Mouse (Mus musculus) neural tube, embryonic 15.5 days (tissue): ENCODE results near the gene Cox10. TPM values are rescaled to one million over a fixed set of nuclear protein-coding genes. Genes with fewer than 3 reads are reported as not detected.
A peak's percentile ranks its signal among the peaks of the same experiment; 100 is the strongest.

ENCODE experiments used
- ATAC-seq: fragments of 200-750 bp; cut with Nextera tagmentation; 2 replicates; pipeline ENCODE4 v1.8.0; 2017; ENCODE audit warnings: mild to moderate bottlenecking, moderate TSS enrichment, moderate library complexity; ENCODE audit not compliant: low FRiP score
- H3K27ac ChIP-seq: fragments of 300-500 bp; sonication (generic); replicated peaks from 2 replicates; pipeline ENCODE4 v1.5.1; 2015; ENCODE audit warnings: mild to moderate bottlenecking, inconsistent platforms
- H3K27me3 ChIP-seq: fragments of 300-500 bp; sonication (generic); replicated peaks from 2 replicates; pipeline ENCODE4 v1.6.1; 2015; ENCODE audit warnings: inconsistent platforms
- H3K36me3 ChIP-seq: fragments of 300-500 bp; sonication (generic); 2 replicates; pipeline ENCODE4 v1.6.1; 2015; ENCODE audit warnings: inconsistent platforms
- H3K4me1 ChIP-seq: fragments of 300-500 bp; sonication (generic); 2 replicates; pipeline ENCODE4 v1.6.1; 2015; ENCODE audit warnings: inconsistent platforms
- H3K4me2 ChIP-seq: fragments of 300-500 bp; sonication (generic); 2 replicates; pipeline ENCODE4 v1.6.1; 2015; ENCODE audit warnings: inconsistent platforms, mild to moderate bottlenecking, moderate library complexity
- H3K4me3 ChIP-seq: fragments of 300-500 bp; sonication (generic); replicated peaks from 2 replicates; pipeline ENCODE4 v1.5.1; 2015; ENCODE audit warnings: mild to moderate bottlenecking, inconsistent platforms
- H3K9ac ChIP-seq: fragments of 300-500 bp; sonication (generic); replicated peaks from 2 replicates; pipeline ENCODE4 v1.6.1; 2015; ENCODE audit warnings: mild to moderate bottlenecking, inconsistent platforms
- H3K9me3 ChIP-seq: fragments of 300-500 bp; sonication (generic); replicated peaks from 2 replicates; pipeline ENCODE4 v1.6.1; 2016; ENCODE audit warnings: inconsistent platforms
- WGBS: fragments of 180-500 bp; shearing (Covaris S2); methylation state at CpG from one replicate; pipeline ENCODE4 v1.1.7; 2015; ENCODE audit warnings: mixed read lengths; 5-methylcytosine and 5-hydroxymethylcytosine counted together
- polyA plus RNA-seq: library from polyadenylated mRNA; unstranded; fragments of >200 nt; fragmentation: Nextera tagmentation; extraction: Ambion mirVana; gene quantifications from 2 replicates; pipeline ENCODE4 v1.2.1, GENCODE M21; 2015

Gene Cox10
- polyA plus RNA-seq, 1 experiment from 2014 or later: 24.0 TPM

DNA sequence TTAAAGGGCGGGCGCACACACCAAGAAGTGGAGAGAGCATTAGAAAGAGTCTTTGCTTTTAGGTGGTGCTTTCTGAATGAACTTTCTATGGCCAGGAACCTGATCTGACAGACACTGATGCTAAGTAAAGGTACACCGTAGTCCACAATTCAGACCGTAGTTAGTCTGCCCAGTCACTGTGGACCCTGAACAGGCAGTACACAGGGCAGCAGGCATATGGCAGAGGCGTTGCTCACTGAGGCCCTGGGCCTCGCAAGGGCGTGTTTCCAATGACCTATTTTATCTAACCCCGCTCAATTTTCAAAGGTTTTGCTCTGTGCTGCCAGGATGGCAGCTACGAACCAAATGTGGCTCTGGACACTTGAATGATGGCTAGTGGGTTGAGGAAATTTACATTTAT is 107.8 kb downstream of the Cox10 start:
- H3K9me3 ChIP-seq: no peaks in the 10 kb centered on the region
- ATAC-seq: no peak
- no peak overlapping the region for H3K9ac ChIP-seq
- 94% methylated on average over 9 of the region's 9 CpGs for WGBS
- H3K27ac ChIP-seq: no peak overlapping the region
- no peaks in the 10 kb centered on the region for H3K27me3 ChIP-seq
- H3K4me3 ChIP-seq: no peak overlapping the region
- H3K4me2 ChIP-seq: no peak overlapping the region
- peaks cover 19% of the 10 kb centered on the region for H3K4me1 ChIP-seq
- H3K36me3 ChIP-seq: no peaks in the 10 kb centered on the region; the same call in 1 of the 2 replicates

DNA sequence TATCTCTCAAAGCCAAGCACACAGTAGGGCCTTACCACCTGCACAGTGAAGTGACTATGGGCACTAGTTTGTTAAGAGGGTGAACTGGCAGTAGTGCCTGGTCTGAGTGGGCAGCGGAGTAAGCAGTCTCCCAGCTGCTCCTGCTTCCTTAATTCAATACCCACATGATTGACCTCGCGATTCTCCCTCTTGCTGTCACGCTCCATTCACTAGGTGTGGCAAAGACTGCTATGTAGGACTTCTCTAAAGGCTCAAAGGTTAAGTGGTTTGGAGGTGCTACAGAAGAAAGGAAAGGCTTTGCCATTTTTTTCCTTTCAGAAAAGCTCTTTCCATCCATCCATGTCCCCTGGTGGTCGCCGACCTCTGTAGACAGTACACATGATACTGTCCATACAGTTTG is 108.5 kb downstream of the Cox10 start:
- H3K27ac ChIP-seq: no peak overlapping the region
- H3K27me3 ChIP-seq: no peaks in the 10 kb centered on the region
- ATAC-seq: no peak
- WGBS: 93% methylated on average over 6 of the region's 6 CpGs
- no peaks in the 10 kb centered on the region for H3K9me3 ChIP-seq
- H3K36me3 ChIP-seq: no peaks in the 10 kb centered on the region; the same call in 1 of the 2 replicates
- no peak overlapping the region for H3K4me3 ChIP-seq
- H3K9ac ChIP-seq: no peak overlapping the region
- peaks cover 26% of the 10 kb centered on the region for H3K4me1 ChIP-seq
- no peak overlapping the region for H3K4me2 ChIP-seq

DNA sequence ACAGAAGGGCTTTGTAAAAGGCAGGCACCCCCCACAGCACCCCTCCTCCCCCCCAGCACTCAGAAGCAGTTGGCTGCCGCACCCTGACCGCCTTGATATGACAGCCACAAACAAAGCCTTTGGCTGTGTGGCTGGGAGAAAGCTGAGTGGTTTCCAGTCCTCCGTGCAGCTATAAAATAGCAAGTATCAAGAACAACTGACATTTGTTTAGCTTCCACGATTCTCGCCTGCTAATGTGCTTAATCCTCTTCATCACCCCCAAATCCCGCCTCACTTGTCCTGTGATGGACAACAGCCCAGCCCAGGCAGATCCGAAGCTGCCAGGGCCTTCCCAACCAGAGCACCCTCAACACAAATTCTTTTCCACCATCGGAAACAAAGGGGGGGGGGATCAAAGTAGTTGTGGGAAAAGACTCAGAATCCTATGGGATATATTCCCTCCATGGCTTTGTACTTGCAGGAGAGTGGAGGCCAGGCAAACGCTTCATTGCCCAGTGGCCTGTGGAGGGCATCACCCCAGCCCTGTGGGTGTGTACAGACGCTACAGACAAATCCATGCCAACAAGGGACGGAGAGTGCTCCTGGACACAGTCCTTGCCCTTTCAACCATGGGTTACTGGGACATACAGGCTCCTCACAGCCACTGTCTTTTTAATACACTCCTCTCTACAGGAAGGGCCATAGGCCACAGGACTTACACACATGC is 109.9 kb downstream of the Cox10 start:
- no peaks in the 10 kb centered on the region for H3K27me3 ChIP-seq
- peak overlapping the region; percentile 14; the same call in 1 of the 2 replicates for H3K27ac ChIP-seq
- no peaks in the 10 kb centered on the region for H3K9me3 ChIP-seq
- peaks cover 32% of the 10 kb centered on the region for H3K4me1 ChIP-seq
- ATAC-seq: no peak
- no peak overlapping the region for H3K4me3 ChIP-seq
- H3K4me2 ChIP-seq: no peak overlapping the region
- WGBS: 39% methylated on average over 11 of the region's 11 CpGs
- H3K9ac ChIP-seq: no peak overlapping the region
- H3K36me3 ChIP-seq: no peaks in the 10 kb centered on the region; the same call in 1 of the 2 replicates

DNA sequence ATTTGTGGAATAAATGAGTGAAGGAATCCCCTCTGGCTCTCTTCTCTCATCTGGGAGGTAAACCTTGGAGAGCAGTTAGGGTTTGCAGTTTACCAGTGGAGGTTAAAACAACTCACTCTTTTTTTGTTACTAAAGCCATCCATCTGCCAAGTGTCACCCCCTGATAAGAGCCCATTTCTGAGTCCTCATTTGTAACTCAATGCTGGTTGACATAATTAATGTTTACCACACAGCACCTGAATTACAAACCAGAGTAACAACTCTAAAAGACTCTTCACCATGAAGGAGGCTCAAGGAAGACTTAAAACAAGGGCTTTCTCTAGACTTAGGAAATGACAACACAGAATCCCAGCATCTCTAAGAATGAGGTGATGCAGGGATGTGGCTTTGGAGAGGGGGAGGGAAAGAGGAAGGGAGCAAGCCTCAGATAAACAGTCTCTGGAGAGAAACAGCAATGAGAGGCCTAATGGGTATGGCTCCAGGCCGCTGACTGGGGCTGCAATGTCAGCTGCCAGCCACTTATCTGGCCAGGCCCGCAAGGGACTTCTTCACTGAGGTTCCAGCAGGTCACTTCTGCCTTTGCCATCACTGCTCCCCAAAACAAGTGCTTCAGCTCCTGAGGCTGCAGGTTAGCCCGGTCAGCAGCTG is 110.8 kb downstream of the Cox10 start:
- no peaks in the 10 kb centered on the region for H3K27me3 ChIP-seq
- no peak for ATAC-seq
- H3K4me1 ChIP-seq: peaks cover 32% of the 10 kb centered on the region
- H3K4me2 ChIP-seq: no peak overlapping the region
- no peak overlapping the region for H3K9ac ChIP-seq
- H3K9me3 ChIP-seq: no peaks in the 10 kb centered on the region
- WGBS: 41% methylated on average over 3 of the region's 3 CpGs
- H3K36me3 ChIP-seq: peaks cover 1% of the 10 kb centered on the region
- peak overlapping the region; percentile 14; the same call in 1 of the 2 replicates for H3K27ac ChIP-seq
- no peak overlapping the region for H3K4me3 ChIP-seq

DNA sequence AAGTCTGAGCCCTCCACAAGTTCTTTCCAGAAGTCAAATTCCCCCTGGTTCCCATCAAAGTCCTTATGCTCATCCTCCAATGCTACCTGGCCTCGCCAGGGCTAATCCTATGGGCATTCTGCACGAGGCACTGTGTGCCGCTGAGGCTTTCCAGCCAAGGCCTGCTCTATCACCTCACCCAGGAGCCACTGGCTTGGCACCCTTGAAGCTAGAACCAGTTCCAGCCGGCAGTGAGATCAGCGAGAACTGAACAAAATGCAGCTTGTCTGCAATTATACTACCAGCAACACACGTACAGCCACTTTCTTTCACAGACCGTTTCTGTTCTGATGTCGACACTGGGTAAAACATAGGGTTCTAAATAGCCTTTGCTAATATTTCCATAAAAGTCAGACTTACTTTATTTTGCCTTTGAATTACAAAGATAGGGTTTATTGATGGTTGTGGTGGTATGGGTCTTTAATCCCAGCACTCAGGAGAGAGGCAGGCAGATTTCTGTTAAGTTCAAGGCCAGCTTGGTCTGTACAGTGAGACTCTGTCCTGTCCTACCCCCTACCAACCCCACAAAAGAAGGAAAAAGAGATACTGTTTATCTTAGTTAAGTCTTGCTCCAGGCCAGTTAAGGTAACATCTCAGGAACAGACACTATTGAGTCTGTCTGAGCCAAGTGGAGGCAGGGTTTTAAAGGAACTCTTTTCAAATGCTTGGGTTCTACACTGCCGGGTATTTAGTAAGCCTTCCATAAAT is 111.5 kb downstream of the Cox10 start:
- no peak overlapping the region for H3K4me3 ChIP-seq
- no peaks in the 10 kb centered on the region for H3K9me3 ChIP-seq
- no peaks in the 10 kb centered on the region for H3K27me3 ChIP-seq

DNA sequence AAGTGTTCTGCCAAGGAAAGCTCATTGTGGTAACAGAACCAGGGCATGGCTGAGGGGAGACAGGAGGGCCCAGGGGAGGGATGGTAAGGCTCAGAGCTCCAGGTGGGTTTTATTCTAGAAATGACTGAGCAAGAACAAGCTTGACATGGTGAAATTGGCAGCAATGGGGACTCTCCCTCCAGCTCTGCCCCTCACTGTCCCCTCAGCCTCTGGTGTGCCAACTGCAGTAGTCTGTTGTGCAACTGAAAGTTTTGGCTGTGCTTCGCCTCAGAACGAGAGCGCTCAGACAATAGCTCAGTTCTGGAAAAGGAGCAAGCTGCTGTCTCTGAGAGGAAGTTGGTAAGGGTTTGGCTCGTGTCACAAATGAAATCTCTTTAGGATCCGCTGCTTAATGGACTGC is 113.8 kb downstream of the Cox10 start:
- peaks cover 7% of the 10 kb centered on the region; the same call in 1 of the 2 replicates for H3K36me3 ChIP-seq
- H3K27ac ChIP-seq: 0 out of 2 replicates have a peak overlapping the region, but pooled peaks have one; percentile 18
- ATAC-seq: no peak
- no peak overlapping the region for H3K4me3 ChIP-seq
- H3K4me1 ChIP-seq: peaks cover 32% of the 10 kb centered on the region
- WGBS: 57% methylated on average over 5 of the region's 5 CpGs
- no peaks in the 10 kb centered on the region for H3K27me3 ChIP-seq
- H3K9ac ChIP-seq: no peak overlapping the region
- no peak overlapping the region for H3K4me2 ChIP-seq
- no peaks in the 10 kb centered on the region for H3K9me3 ChIP-seq

More for the DNA sequence above, 111.5 kb downstream of the Cox10 start:
- H3K9ac ChIP-seq: no peak overlapping the region
- H3K36me3 ChIP-seq: peaks cover 7% of the 10 kb centered on the region; the same call in 1 of the 2 replicates
- 74% methylated on average over 9 of the region's 9 CpGs for WGBS
- no peak overlapping the region for H3K27ac ChIP-seq
- ATAC-seq: no peak
- H3K4me1 ChIP-seq: peaks cover 32% of the 10 kb centered on the region
- H3K4me2 ChIP-seq: no peak overlapping the region

DNA sequence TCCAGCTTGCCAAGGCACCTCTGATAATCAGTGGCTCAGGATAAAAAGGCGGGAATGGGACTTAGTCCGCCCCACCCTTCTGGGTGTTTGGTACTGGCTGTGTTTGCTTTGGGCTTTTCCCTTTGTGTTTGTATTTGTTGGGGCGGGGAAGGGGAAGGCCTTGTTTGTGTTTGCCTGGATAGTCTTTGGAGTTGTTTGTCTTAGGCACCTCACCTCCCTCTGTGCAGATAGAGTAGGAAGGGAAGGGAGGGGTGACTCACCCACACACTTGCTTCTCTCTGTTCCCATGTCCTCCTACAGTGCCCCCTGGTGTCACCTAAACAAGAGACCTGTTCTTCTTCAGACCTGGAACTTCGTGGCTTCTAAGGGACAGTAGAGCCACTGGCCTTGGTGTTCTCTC is 122.1 kb downstream of the Cox10 start:
- no peak overlapping the region for H3K4me2 ChIP-seq
- H3K36me3 ChIP-seq: no peaks in the 10 kb centered on the region
- ATAC-seq: no peak
- 55% methylated on average over 4 of the region's 4 CpGs for WGBS
- peaks cover 26% of the 10 kb centered on the region for H3K4me1 ChIP-seq
- H3K9me3 ChIP-seq: no peaks in the 10 kb centered on the region
- H3K27ac ChIP-seq: no peak overlapping the region
- no peaks in the 10 kb centered on the region for H3K27me3 ChIP-seq
- H3K4me3 ChIP-seq: no peak overlapping the region
- H3K9ac ChIP-seq: no peak overlapping the region

DNA sequence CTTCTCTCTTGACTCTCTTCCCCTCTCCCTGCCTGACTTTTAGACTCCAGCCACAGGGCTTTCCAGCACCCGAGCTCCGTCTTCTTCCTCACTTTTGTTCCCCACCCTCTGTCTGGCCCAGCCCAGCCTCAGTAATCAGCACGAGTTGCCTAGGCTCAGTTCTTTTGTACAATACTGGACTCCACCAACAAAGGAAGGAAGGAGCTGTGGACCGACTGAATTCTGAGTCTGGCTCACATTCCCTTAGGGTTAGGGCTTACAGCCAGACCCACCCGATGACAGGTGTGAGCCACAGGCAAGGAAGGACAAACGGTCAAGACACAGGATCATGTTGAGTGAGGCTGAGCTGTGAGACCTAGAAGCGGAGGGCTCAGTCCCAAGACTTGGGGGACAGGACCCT is 122.5 kb downstream of the Cox10 start:
- H3K27ac ChIP-seq: no peak overlapping the region
- no peak overlapping the region for H3K4me2 ChIP-seq
- H3K4me3 ChIP-seq: no peak overlapping the region
- 31% methylated on average over 7 of the region's 7 CpGs for WGBS
- ATAC-seq: no peak
- H3K9ac ChIP-seq: no peak overlapping the region
- peaks cover 30% of the 10 kb centered on the region for H3K4me1 ChIP-seq
- no peaks in the 10 kb centered on the region for H3K27me3 ChIP-seq
- no peaks in the 10 kb centered on the region for H3K9me3 ChIP-seq
- H3K36me3 ChIP-seq: no peaks in the 10 kb centered on the region

DNA sequence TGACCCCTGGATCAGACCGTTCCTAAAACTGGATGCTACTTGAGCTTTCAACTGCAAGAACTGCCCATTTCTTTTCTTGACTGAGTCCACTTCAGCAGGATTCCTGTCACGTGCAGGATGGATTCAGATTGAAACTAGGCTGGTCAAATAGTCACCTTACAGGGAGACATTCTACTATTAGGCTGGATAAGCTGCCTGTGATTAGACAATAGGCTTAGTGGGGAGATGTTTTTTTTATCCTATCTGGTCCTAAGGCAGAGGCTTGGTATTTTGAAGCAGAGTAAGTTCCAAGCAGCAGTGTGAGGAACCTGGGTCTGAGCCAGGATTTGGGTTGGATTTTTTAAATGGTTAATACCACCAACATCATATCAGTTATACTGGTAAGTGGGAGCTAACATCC is 125.4 kb downstream of the Cox10 start:
- 92% methylated on average over 2 of the region's 2 CpGs for WGBS
- Histone ChIP-seq H3K36me3 (no peaks in the 10 kb centered on the region), H3K4me1 (peaks cover 30% of the 10 kb centered on the region), H3K27ac (no peak overlapping the region), H3K9me3 (no peaks in the 10 kb centered on the region), H3K4me2 (no peak overlapping the region), H3K9ac (no peak overlapping the region), H3K27me3 (no peaks in the 10 kb centered on the region; the same call in 1 of the 2 replicates), H3K4me3 (no peak overlapping the region)
- no peak for ATAC-seq

DNA sequence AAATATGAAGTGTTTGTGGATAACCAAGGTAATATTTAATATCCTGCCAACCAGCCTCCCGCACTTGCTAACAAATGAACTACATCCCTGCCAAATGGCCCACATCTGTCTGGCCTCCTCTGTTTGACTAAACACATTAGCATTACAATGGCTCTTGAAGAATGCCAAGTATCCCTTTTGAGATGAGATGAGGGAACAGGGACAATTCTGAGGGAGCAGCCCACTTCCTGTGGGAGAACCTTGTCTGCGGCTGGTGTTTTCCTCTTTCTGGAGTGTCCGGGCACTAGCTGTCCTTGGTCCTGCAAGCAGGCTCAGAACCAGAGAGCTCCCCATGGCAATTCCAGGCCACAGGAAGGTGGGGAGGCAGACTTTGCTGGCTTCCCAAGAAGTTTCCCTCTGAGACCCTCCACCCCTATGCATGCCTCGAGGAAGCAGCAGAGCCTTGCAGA is 126.5 kb downstream of the Cox10 start:
- no peak overlapping the region for H3K4me3 ChIP-seq
- no peaks in the 10 kb centered on the region for H3K9me3 ChIP-seq
- no peak overlapping the region for H3K4me2 ChIP-seq
- 20% methylated on average over 4 of the region's 4 CpGs for WGBS
- no peaks in the 10 kb centered on the region; the same call in 1 of the 2 replicates for H3K27me3 ChIP-seq
- no peak for ATAC-seq
- H3K9ac ChIP-seq: no peak overlapping the region
- no peak overlapping the region for H3K27ac ChIP-seq
- H3K4me1 ChIP-seq: peaks cover 30% of the 10 kb centered on the region
- no peaks in the 10 kb centered on the region for H3K36me3 ChIP-seq

DNA sequence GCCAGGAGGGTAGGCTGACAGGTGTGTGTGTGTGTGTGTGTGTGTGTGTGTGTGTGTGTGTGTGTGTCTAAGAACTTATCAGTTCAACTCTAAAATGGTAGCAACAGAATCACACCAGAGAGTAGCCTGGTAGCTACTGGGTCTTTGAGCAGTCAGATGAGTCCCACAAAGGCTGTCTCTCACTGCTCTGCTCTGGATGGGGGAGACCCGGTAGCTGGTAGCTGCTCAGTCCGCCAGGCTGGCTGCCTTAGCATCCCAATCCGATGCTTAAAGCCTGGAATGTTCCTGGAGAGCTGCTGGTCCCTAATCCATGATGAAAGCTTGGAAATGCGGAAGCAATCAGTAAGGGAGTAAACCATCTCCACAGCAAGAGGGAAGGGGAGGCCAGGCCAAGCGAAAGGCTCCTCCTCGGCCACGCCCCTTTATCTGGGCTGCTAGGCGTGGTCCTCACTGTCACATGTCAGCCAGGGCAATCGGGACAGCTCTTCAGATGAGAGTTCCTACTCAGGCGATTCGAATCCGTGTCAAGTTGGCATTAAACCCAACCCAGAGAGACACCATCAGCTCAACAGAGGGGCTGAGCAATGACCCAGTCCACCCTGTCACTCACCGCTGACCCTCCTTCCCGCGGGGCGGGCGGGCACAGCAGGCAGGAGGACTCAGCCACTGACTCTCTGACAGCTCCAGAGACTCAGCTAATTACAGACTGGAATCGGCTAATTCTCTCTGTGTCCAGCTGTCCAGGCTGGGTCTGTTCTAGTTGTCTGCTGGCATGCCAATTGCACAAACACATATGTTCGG is 127.2 kb downstream of the Cox10 start:
- H3K4me3 ChIP-seq: peak overlapping the region; percentile 24; the same call in 1 of the 2 replicates

More for the DNA sequence above, 127.2 kb downstream of the Cox10 start:
- H3K27me3 ChIP-seq: no peaks in the 10 kb centered on the region; the same call in 1 of the 2 replicates
- H3K4me1 ChIP-seq: peaks cover 30% of the 10 kb centered on the region
- no peak overlapping the region for H3K27ac ChIP-seq
- H3K4me2 ChIP-seq: peak overlapping the region; percentile 52
- ATAC-seq: no peak; the same call in 1 of the 2 replicates
- H3K9ac ChIP-seq: peak overlapping the region; percentile 17; the same call in 1 of the 2 replicates
- no peaks in the 10 kb centered on the region for H3K36me3 ChIP-seq
- 8% methylated on average over 19 of the region's 19 CpGs for WGBS
- no peaks in the 10 kb centered on the region for H3K9me3 ChIP-seq
